8 mouse cellular contexts compared by ENCODE assay signal in genomic region chr11:53307558-53308065, GRCm38 (mm10). TPM values are rescaled to one million over a fixed set of nuclear protein-coding genes. Genes with fewer than 3 reads are reported as not detected.
DNase-seq lines count a peak whose midpoint lies in the region; ATAC-seq and TF ChIP-seq lines count a peak whose summit lies in the region.

No protein-coding gene starts in this region.

- intact Hi-C loops in heart, postnatal 14 days (cut with DNase I): no loop called here
- intact Hi-C loops in left cerebral cortex, postnatal 36 days (cut with DNase I): no loop called here

- H3K9ac ChIP-seq in liver, postnatal 0 days (replicated peaks): no peak overlapping the region

- no peak for ATAC-seq in liver, postnatal 0 days

- H3K4me2 ChIP-seq in liver, postnatal 0 days (ENCODE audit: low read depth, low read length): no peak overlapping the region

- H3K4me3 ChIP-seq in liver, postnatal 0 days (ENCODE audit: low read depth, low read length): no peak overlapping the region

- TF ChIP-seq CTCF in liver, postnatal 0 days (IDR thresholded peaks at IDR 0.05; ENCODE audit: low read depth): no peak

- DNase-seq in retina, postnatal 1 day: peak; percentile 55
- DNase-seq in retina, embryonic 14.5 days (ENCODE audit: low spot score): no peak
- peak; percentile 40 to 66 for DNase-seq in heart, postnatal 14 days
- peak; percentile 17 for DNase-seq in liver, postnatal 0 days
- DNase-seq in left cerebral cortex, postnatal 36 days (ENCODE audit: low spot score in 2 of 2): no peak
- no peak for DNase-seq in layer of hippocampus, adult 11-12 months (ENCODE audit: low spot score)
- no peak for DNase-seq in right cerebral cortex, postnatal 14 days
- no peak for DNase-seq in c-Kit-positive CD71-positive TER-119-positive erythroid progenitor cells, embryonic 14.5 days (ENCODE audit: low spot score)

- no peaks in the 10 kb centered on the region for H3K9me3 ChIP-seq in liver, postnatal 0 days (ENCODE audit: low read length)

- H3K27ac ChIP-seq in liver, postnatal 0 days (ENCODE audit: low read depth): peak overlapping the region; percentile 88

- peaks cover 18% of the 10 kb centered on the region for H3K4me1 ChIP-seq in liver, postnatal 0 days (ENCODE audit: insufficient read depth)

- no peaks in the 10 kb centered on the region for H3K27me3 ChIP-seq in liver, postnatal 0 days (ENCODE audit: insufficient read depth, low read length)

- no peak for TF ChIP-seq EP300 in liver, postnatal 0 days (IDR thresholded peaks at IDR 0.05; ENCODE audit: low read depth)

- no peaks in the 10 kb centered on the region for H3K36me3 ChIP-seq in liver, postnatal 0 days (replicated peaks; ENCODE audit: insufficient read depth, low read length)

- 38% methylated on average over 10 of the region's 10 CpGs for whole genome bisulfite sequencing in liver, postnatal 0 days (ENCODE audit: insufficient replicate concordance)

RNA-seq across cellular contexts. Expression of gene Hspa4, which starts 7.4 kb away (rescaled TPM):
- total RNA-seq in heart, postnatal 14 days (2021): 100 to 1,000 TPM; 117 to 124 TPM
- polyA plus RNA-seq in liver, postnatal 0 days (2015; fragmentation: Nextera tagmentation; extraction: Ambion mirVana): 37.4 and 41.4 TPM in 2 replicates
- 100 to 1,000 TPM; 163 to 181 TPM for total RNA-seq in left cerebral cortex, postnatal 36 days (2021)

RNA-seq across cellular contexts. Expression of gene Zcchc10, which starts 16.9 kb away (rescaled TPM):
- total RNA-seq in heart, postnatal 14 days (2021): 1 to 10 TPM; 6.1 to 7.4 TPM
- 6.0 and 7.4 TPM in 2 replicates for polyA plus RNA-seq in liver, postnatal 0 days (2015; fragmentation: Nextera tagmentation; extraction: Ambion mirVana)
- total RNA-seq in left cerebral cortex, postnatal 36 days (2021): 1 to 10 TPM; 9.3 to 9.5 TPM

RNA-seq across cellular contexts. Expression of gene Aff4, which starts 43.0 kb away (rescaled TPM):
- 100 to 1,000 TPM in 1 of 2 experiments, 10 to 100 TPM in 1; 97.5 to 109 TPM for total RNA-seq in heart, postnatal 14 days (2021)
- 9.1 and 12.4 TPM in 2 replicates for polyA plus RNA-seq in liver, postnatal 0 days (2015; fragmentation: Nextera tagmentation; extraction: Ambion mirVana)
- 100 to 1,000 TPM; 157 to 221 TPM for total RNA-seq in left cerebral cortex, postnatal 36 days (2021)

Comparison
In these comparisons a context has a peak if more than half of its experiments do, and no peak if none do; other contexts are left out.
1. DNase-seq: peak in retina, postnatal 1 day (single experiment), heart, postnatal 14 days (2 of 2) and liver, postnatal 0 days (single experiment); none in retina, embryonic 14.5 days (single experiment), left cerebral cortex, postnatal 36 days (0 of 2), layer of hippocampus, adult 11-12 months (single experiment), right cerebral cortex, postnatal 14 days (single experiment) and c-Kit-positive CD71-positive TER-119-positive erythroid progenitor cells, embryonic 14.5 days (single experiment).